Mouse (Mus musculus): Measurements from ENCODE around the gene Bean1. TPM values are rescaled to one million over a fixed set of nuclear protein-coding genes. Genes with fewer than 3 reads are reported as not detected.

Bean1 gene
- polyA plus RNA-seq, 1 experiment, result 0.70 TPM

GRCm38 (mm10) chr8:104232039-104232438 lies 61.8 kb downstream of the Bean1 start:
- H3K4me3 ChIP-seq (ENCODE audit: control insufficient read depth, insufficient read depth, low read length), result no peak overlapping the region
- H3K27me3 ChIP-seq (ENCODE audit: control insufficient read depth, insufficient read depth, low read length), result no peaks in the 10 kb centered on the region
- no peaks in the 10 kb centered on the region for H3K4me1 ChIP-seq (replicated peaks; ENCODE audit: control insufficient read depth, insufficient read depth, low read length)
- 98% methylated on average over 4 of the region's 4 CpGs for WGBS
- TF ChIP-seq POLR2A (IDR thresholded peaks at IDR 0.05; ENCODE audit: control insufficient read depth, extremely low read depth, insufficient read depth, low read length, poor library complexity) (no peak), CTCF (IDR thresholded peaks at IDR 0.05; ENCODE audit: borderline replicate concordance, control insufficient read depth, extremely low read depth, insufficient read depth, low read length, poor library complexity) (no peak)
- DNase-seq, result no peak
- H3K36me3 ChIP-seq (ENCODE audit: control insufficient read depth, insufficient read depth, low read length), result peaks cover 19% of the 10 kb centered on the region
- no peak overlapping the region for H3K27ac ChIP-seq (ENCODE audit: control insufficient read depth, insufficient read depth, low read length)

GRCm38 (mm10) chr8:104232919-104233318 lies 62.7 kb downstream of the Bean1 start:
- WGBS, result 80% methylated on average over 5 of the region's 5 CpGs

GRCm38 (mm10) chr8:104234573-104234972 lies 64.3 kb downstream of the Bean1 start:
- Histone ChIP-seq H3K27me3 (ENCODE audit: control insufficient read depth, insufficient read depth, low read length) (no peaks in the 10 kb centered on the region), H3K4me3 (ENCODE audit: control insufficient read depth, insufficient read depth, low read length) (no peak overlapping the region), H3K4me1 (replicated peaks; ENCODE audit: control insufficient read depth, insufficient read depth, low read length) (peaks cover 9% of the 10 kb centered on the region), H3K36me3 (ENCODE audit: control insufficient read depth, insufficient read depth, low read length) (peaks cover 3% of the 10 kb centered on the region), H3K27ac (ENCODE audit: control insufficient read depth, insufficient read depth, low read length) (no peak overlapping the region)
- DNase-seq, result no peak
- 88% methylated on average over 6 of the region's 6 CpGs for WGBS
- TF ChIP-seq CTCF (IDR thresholded peaks at IDR 0.05; ENCODE audit: borderline replicate concordance, control insufficient read depth, extremely low read depth, insufficient read depth, low read length, poor library complexity) (no peak), POLR2A (IDR thresholded peaks at IDR 0.05; ENCODE audit: control insufficient read depth, extremely low read depth, insufficient read depth, low read length, poor library complexity) (no peak)

More at GRCm38 (mm10) chr8:104232919-104233318, 62.7 kb downstream of the Bean1 start:
- Histone ChIP-seq H3K27me3 (ENCODE audit: control insufficient read depth, insufficient read depth, low read length) (no peaks in the 10 kb centered on the region), H3K27ac (ENCODE audit: control insufficient read depth, insufficient read depth, low read length) (no peak overlapping the region), H3K36me3 (ENCODE audit: control insufficient read depth, insufficient read depth, low read length) (peaks cover 12% of the 10 kb centered on the region), H3K4me3 (ENCODE audit: control insufficient read depth, insufficient read depth, low read length) (no peak overlapping the region), H3K4me1 (replicated peaks; ENCODE audit: control insufficient read depth, insufficient read depth, low read length) (no peaks in the 10 kb centered on the region)
- DNase-seq, result no peak
- TF ChIP-seq POLR2A (IDR thresholded peaks at IDR 0.05; ENCODE audit: control insufficient read depth, extremely low read depth, insufficient read depth, low read length, poor library complexity), result no peak
- no peak for TF ChIP-seq CTCF (IDR thresholded peaks at IDR 0.05; ENCODE audit: borderline replicate concordance, control insufficient read depth, extremely low read depth, insufficient read depth, low read length, poor library complexity)

DNA sequence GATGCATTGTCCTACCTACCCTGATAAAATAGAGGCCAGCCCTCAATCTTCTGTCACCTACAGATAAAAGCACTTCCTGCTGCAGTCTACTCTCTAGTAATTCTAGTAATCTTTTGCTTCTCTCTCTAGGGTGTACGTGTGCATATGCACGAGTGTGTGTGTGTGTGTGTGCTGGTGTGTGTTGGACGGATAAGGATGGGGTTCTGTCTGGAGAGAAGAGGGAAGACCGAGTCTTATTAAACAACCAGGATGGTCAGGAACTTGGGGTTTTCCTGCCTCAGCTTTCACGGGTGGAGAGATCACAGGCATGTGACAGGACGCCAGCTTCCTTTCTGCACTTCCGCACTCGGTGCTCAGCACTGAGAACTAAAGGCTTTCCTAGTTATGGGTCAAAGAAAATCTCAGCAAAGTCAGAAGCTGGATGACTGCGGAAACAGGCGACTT lies 69.2 kb downstream of the Bean1 start:
- H3K36me3 ChIP-seq (ENCODE audit: control insufficient read depth, insufficient read depth, low read length), result no peaks in the 10 kb centered on the region; the same call in 1 of the 2 replicates
- no peaks in the 10 kb centered on the region for H3K27me3 ChIP-seq (ENCODE audit: control insufficient read depth, insufficient read depth, low read length)
- no peak overlapping the region for H3K4me3 ChIP-seq (ENCODE audit: control insufficient read depth, insufficient read depth, low read length)
- TF ChIP-seq CTCF (IDR thresholded peaks at IDR 0.05; ENCODE audit: borderline replicate concordance, control insufficient read depth, extremely low read depth, insufficient read depth, low read length, poor library complexity), result no peak
- no peak for TF ChIP-seq POLR2A (IDR thresholded peaks at IDR 0.05; ENCODE audit: control insufficient read depth, extremely low read depth, insufficient read depth, low read length, poor library complexity)
- peak; percentile 53 for DNase-seq
- H3K27ac ChIP-seq (ENCODE audit: control insufficient read depth, insufficient read depth, low read length), result peak overlapping the region; percentile 58; the same call in 1 of the 2 replicates
- WGBS, result 9% methylated on average over 10 of the region's 10 CpGs
- H3K4me1 ChIP-seq (replicated peaks; ENCODE audit: control insufficient read depth, insufficient read depth, low read length), result peaks cover 11% of the 10 kb centered on the region

DNA sequence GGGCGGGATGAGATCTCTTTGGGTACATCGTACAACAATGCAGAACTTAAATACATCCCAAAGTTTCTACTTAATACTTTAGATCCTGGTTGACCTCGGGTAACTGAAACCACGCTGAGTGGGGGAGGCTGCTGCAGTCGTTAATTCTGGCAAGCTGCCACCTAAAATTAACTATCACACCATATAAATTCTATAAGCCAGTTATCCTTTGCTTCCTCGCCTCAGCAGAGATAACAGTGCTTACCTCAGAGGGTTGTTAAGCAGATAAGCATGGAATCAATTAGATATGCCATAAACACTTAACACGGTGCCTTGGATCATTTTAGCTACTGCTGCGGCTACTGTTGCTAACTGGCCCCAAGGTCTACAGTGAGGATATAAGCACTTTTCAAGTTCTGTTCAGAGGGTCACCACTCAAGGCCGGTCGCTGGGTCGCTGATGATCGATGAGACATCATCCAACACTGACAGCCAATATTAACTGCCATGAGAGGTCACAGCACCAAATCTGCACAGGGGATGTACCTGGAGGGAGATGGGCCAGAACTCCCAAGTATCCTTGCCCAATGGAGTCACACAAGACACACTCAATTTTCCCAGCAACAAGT lies 71.9 kb downstream of the Bean1 start:
- H3K27ac ChIP-seq (ENCODE audit: control insufficient read depth, insufficient read depth, low read length), result no peak overlapping the region
- H3K4me1 ChIP-seq (replicated peaks; ENCODE audit: control insufficient read depth, insufficient read depth, low read length), result peaks cover 19% of the 10 kb centered on the region
- H3K27me3 ChIP-seq (ENCODE audit: control insufficient read depth, insufficient read depth, low read length), result no peaks in the 10 kb centered on the region
- WGBS, result 82% methylated on average over 12 of the region's 12 CpGs
- no peak for DNase-seq
- no peak for TF ChIP-seq POLR2A (IDR thresholded peaks at IDR 0.05; ENCODE audit: control insufficient read depth, extremely low read depth, insufficient read depth, low read length, poor library complexity)
- no peak for TF ChIP-seq CTCF (IDR thresholded peaks at IDR 0.05; ENCODE audit: borderline replicate concordance, control insufficient read depth, extremely low read depth, insufficient read depth, low read length, poor library complexity)
- H3K36me3 ChIP-seq (ENCODE audit: control insufficient read depth, insufficient read depth, low read length), result no peaks in the 10 kb centered on the region; the same call in 1 of the 2 replicates
- no peak overlapping the region for H3K4me3 ChIP-seq (ENCODE audit: control insufficient read depth, insufficient read depth, low read length)

DNA sequence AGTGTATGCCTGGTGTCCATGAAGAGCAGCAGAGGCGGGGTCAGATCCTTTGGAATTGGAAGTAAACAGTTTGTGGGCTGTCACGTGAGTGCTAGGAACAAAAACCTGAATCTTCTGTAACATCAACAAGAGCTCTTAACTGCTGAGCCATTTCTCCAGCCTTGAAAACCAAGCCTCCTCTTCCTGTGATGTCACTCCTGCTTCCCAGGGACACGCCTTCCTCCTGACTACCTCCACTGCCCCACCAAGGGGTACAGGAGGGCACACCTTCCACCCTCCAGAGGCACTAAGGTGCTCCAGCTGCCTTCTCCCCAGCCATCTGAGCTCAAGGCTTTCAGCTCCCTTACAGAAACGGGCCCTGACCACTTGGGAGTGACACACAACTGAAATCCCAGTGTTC lies 76.4 kb downstream of the Bean1 start:
- H3K4me1 ChIP-seq (replicated peaks; ENCODE audit: control insufficient read depth, insufficient read depth, low read length), result peaks cover 20% of the 10 kb centered on the region
- WGBS, result 73% methylated on average over 4 of the region's 4 CpGs
- H3K27me3 ChIP-seq (ENCODE audit: control insufficient read depth, insufficient read depth, low read length), result no peaks in the 10 kb centered on the region
- no peaks in the 10 kb centered on the region for H3K36me3 ChIP-seq (ENCODE audit: control insufficient read depth, insufficient read depth, low read length)
- H3K27ac ChIP-seq (ENCODE audit: control insufficient read depth, insufficient read depth, low read length), result peak overlapping the region; percentile 69
- TF ChIP-seq CTCF (IDR thresholded peaks at IDR 0.05; ENCODE audit: borderline replicate concordance, control insufficient read depth, extremely low read depth, insufficient read depth, low read length, poor library complexity), result no peak
- no peak; the same call in 1 of the 2 replicates for TF ChIP-seq POLR2A (IDR thresholded peaks at IDR 0.05; ENCODE audit: control insufficient read depth, extremely low read depth, insufficient read depth, low read length, poor library complexity)
- H3K4me3 ChIP-seq (ENCODE audit: control insufficient read depth, insufficient read depth, low read length), result no peak overlapping the region
- DNase-seq, result no peak

All from thymus, adult 2 months (tissue).